Mouse (Mus musculus) hematopoietic stem cell, adult 5-6 weeks (primary cell): Measurements from ENCODE around the gene Gstt2. TPM values are rescaled to one million over a fixed set of nuclear protein-coding genes. Genes with fewer than 3 reads are reported as not detected.

Experiments
- ATAC-seq, 2 experiments: fragments of 125-278 bp in 1 of 2; replicated peaks in 1 of 2; 2 replicates each; pipeline ENCODE4 v1.8.0; 2016 to 2017; ENCODE audit warnings: inconsistent platforms in 2 of 2, mild to moderate bottlenecking in 2 of 2, moderate number of reproducible peaks in 2 of 2, low read depth in 1 of 2, moderate TSS enrichment in 1 of 2; ENCODE audit not compliant: low FRiP score in 2 of 2, poor library complexity in 2 of 2, severe bottlenecking in 2 of 2, insufficient read depth in 1 of 2, low TSS enrichment in 1 of 2
- total RNA-seq: library from RNA; stranded (forward); fragments of 172-1452, 232-1000 nt; gene quantifications from 2 replicates; pipeline ENCODE4 v1.2.3, GENCODE M21; 2017

Gene Gstt2
- total RNA-seq, 1 experiment from 2014 or later: 24.0 TPM

GRCm38 (mm10) chr10:75834250-75834649 lies 3.0 kb downstream of the Gstt2 start:
- 0 out of 4 replicates have a peak, but pooled peaks of 1 of the 2 experiments have one; percentile 13 for ATAC-seq

DNA sequence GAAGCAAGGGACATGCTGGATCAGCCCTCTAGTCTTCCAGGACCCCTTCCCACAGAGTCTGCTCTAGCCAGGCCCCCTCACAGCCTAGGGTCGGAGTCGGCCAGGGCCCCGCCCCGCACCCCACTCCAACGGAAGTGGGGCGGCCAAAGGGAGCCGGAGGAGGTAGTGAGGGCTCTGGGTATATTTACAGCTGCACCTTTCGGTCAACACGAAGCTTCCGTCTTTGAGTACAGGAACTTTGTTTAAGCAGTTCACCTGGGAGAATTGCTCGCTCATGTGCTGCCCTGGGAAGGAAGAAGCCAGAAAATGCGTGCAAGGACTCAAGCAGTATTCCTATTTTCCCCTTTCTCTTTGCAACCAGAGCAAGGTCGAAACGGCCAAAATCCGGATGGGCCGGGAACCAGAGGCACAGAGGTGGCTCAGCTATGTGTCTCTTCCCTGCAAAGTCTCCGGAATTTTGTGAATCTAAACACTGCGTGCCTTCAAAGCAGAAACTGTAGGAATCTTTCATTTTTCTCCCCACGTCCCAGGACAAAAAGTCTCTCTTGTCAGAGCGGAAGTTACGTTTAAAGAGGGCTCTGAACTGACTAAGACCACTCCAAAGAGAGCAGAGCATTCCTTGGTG lies 3.7 kb downstream of the Gstt2 start:
- no peak for ATAC-seq

GRCm38 (mm10) chr10:75832272-75832895 lies 4.8 kb downstream of the Gstt2 start:
- no peak; a peak in 1 of 4 replicates for ATAC-seq

- ATAC-seq: no peak
These were observed 7.0 kb downstream of the Gstt2 start for GRCm38 (mm10) chr10:75830275-75830670.

DNA sequence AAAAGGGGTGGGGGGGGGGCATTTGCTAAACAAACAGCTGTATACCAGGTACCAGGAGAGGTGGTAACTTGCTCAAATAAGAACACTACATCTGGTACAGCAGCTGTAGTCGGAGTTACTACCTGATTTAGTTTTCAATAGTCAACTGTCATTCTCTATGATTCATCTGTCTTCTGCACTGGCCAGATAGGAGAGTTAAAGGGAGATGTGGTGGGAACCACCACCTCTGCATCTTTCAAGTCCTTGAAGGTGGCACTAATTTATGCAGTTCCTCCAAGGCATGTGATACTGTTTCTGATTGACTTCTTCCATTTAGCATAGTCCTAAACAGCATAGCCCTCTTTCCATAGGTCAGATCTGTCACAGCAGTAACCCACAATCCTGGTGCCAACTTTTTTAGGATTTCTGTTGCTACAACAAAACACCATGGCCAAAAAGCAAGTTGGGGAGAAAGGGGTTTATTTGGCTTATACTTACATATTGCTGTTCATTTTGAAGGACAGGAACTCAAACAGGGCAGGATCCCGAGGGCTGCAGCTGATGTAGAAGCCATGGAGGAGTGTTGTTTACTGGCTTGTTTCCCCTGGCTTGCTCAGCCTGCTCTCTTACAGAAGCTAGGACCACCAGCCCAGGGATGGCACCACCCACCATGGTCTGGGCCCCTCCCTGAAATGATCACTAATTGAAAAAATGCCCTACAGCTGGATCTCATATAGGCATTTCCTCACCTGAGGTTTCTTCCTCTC lies 7.5 kb downstream of the Gstt2 start:
- ATAC-seq: no peak

GRCm38 (mm10) chr10:75828500-75828931 lies 8.7 kb downstream of the Gstt2 start:
- ATAC-seq: peak; percentile 36 to 63; a peak in 2 of 4 replicates

GRCm38 (mm10) chr10:75827668-75828360 lies 9.4 kb downstream of the Gstt2 start:
- ATAC-seq: 0 out of 4 replicates have a peak, but pooled peaks of 1 of the 2 experiments have one; percentile 9

GRCm38 (mm10) chr10:75824530-75824929 lies 12.7 kb downstream of the Gstt2 start:
- no peak for ATAC-seq

- no peak for ATAC-seq
These were observed 13.4 kb downstream of the Gstt2 start for GRCm38 (mm10) chr10:75823782-75824181.

DNA sequence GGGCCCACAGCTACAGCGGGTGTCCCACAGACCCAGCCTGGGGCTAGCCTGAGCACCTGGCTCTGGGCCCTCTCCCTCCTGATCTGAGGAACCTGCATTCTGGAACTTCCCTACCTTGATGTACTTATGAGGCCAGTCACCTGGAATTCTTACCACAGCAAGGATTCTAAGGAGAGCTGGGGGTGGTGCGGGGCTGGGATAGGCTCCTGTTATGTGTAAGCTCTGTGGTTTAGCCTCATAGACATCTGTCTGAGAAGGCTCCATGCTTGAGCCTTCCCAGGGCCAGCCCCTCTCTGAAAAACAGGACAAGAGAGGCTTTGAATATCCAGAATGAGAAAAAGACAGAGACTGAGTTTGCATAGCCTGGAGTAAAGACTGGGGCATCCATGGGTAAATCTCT lies 14.8 kb downstream of the Gstt2 start, which contains the start of gene Gstt4:
Gene Gstt4, minus strand, starts transcription at position 101 of the 400 bp plus-strand sequence.
- ATAC-seq: no peak

- no peak for ATAC-seq
These were observed 17.3 kb downstream of the Gstt2 start for GRCm38 (mm10) chr10:75819882-75820281.

DNA sequence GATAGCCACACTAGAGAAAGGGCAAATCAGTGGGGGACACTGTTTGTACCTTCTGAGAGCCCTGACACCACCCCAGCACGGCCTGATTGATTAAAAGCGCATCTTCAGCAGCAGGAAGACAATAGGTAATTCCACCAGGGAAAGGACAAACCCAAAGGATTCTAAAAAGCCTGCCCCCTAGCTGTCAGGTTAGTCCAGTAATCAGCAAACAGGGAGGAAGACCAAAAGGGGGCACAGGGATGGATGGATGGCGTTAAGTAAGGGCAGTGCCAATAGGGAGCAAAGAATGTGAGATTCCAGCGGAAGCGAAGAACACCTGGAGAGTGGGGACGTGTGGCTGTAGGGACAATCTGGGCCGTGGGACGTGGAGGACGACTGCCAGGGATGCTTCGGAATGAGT lies 18.6 kb downstream of the Gstt2 start:
- ATAC-seq: no peak

GRCm38 (mm10) chr10:75804217-75804616 lies 33.0 kb downstream of the Gstt2 start:
- ATAC-seq: no peak

- ATAC-seq: peak; percentile 69 to 75
These were observed 39.0 kb downstream of the Gstt2 start, which contains the start of gene Gstt1 for GRCm38 (mm10) chr10:75798176-75798696. TSS of gene Gstt1 (minus strand) at chr10:75798584.

DNA sequence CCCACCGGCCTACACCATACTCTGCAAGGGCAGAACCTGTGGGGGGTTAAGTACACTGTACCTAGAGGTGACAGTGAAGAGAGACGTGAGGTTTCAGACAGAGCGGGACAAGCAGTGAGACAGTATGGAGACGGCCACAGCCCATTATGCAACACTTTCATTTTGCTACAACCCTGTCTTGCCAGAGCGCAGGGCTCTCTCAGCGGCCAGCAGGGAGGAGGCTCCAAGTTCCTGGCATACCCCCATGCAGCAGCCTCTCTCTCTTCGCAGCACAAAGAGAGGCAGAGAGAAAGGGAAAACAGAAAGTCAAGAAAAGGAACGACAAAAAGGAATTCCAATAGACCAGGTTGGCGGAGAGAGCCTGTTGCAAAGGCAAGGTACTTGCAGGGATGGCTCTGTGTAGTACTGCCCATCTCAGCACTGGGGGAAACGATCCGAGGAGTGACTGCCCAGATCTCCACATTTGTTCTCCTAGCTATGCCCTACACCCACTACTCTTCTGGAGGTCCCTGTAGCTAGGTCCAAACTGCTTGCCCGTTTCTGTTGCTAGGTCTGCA lies 39.5 kb downstream of the Gstt2 start:
- peak; percentile 70 to 74 for ATAC-seq

- ATAC-seq: no peak
These were observed 40.3 kb downstream of the Gstt2 start for GRCm38 (mm10) chr10:75796731-75797516.
